Mouse (Mus musculus) spleen, adult 2 months (tissue): Measurements from ENCODE around the gene Arhgap10. TPM values are rescaled to one million over a fixed set of nuclear protein-coding genes. Genes with fewer than 3 reads are reported as not detected.

Experiments used
- DNase-seq, 2 experiments: peaks; one replicate each; pipeline versions ENCODE4 v3.0.0 to v3.0.0-alpha.2; 2012 to 2021; ENCODE audit warnings: low spot score in 2 of 2, low read depth in 1 of 2
- H3K27ac ChIP-seq: fragments of 200-500 bp; 2 replicates; pipeline ENCODE4 v1.5.1; 2012; ENCODE audit warnings: low read length, inconsistent platforms; ENCODE audit not compliant: insufficient read depth
- H3K27me3 ChIP-seq: fragments of 200-500 bp; 2 replicates; pipeline ENCODE4 v1.6.1; 2012; ENCODE audit warnings: mild to moderate bottlenecking, moderate library complexity, low read length, inconsistent platforms; ENCODE audit not compliant: control insufficient read depth, insufficient read depth
- H3K36me3 ChIP-seq: fragments of 200-500 bp; 2 replicates; pipeline ENCODE4 v1.6.1; 2012; ENCODE audit warnings: mild to moderate bottlenecking, low read length, inconsistent platforms; ENCODE audit not compliant: control insufficient read depth, insufficient read depth
- H3K4me1 ChIP-seq: fragments of 200-500 bp; 2 replicates; pipeline ENCODE4 v1.6.1; 2011; ENCODE audit warnings: inconsistent platforms; ENCODE audit not compliant: control insufficient read depth, insufficient read depth, insufficient read length
- H3K4me3 ChIP-seq: fragments of 200-500 bp; 2 replicates; pipeline ENCODE4 v1.5.1; 2011; ENCODE audit warnings: mild to moderate bottlenecking, inconsistent platforms; ENCODE audit not compliant: insufficient read depth, insufficient read length; ENCODE audit errors: extremely low read depth
- CTCF ChIP-seq: fragments of 200-500 bp; IDR thresholded peaks from 2 replicates; pipeline ENCODE4 v1.5.1; 2011; ENCODE audit warnings: mild to moderate bottlenecking, inconsistent platforms; ENCODE audit not compliant: insufficient read depth, insufficient read length, insufficient replicate concordance; ENCODE audit errors: extremely low read depth
- POLR2A ChIP-seq: fragments of 200-500 bp; IDR thresholded peaks from 2 replicates; pipeline ENCODE4 v1.6.1; 2011; ENCODE audit warnings: low read depth, low read length, inconsistent platforms
- WGBS: fragments of 180-500 bp; shearing (Covaris S2); methylation state at CpG from one replicate; pipeline ENCODE4 v1.1.7; 2018; 5-methylcytosine and 5-hydroxymethylcytosine counted together
- polyA plus RNA-seq: library from polyadenylated mRNA; depleted of rRNA; stranded (reverse); fragments of >200 nt; gene quantifications from 2 replicates; pipeline ENCODE4 v1.2.3, GENCODE M21; 2012

Gene Arhgap10
- polyA plus RNA-seq, 1 experiment = 4.3 TPM

DNA sequence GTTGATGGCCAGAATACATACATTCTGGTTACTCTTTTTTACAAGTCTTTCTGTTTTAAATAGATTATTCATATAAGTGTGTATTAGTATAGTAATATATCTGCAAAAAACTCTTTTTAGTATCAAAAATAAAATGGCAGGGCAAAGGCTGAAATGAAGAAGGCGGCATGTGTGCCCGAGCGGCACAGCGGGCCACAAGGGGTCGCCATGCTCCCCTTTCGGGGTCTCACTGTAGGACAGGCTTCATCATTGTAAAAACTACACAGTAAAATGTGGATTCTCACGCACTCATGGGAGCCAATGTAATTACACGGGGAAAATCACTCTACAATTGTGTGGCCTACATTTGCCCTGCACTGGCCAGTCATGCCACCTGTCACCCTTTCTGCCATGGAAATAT, 160.6 kb downstream of the Arhgap10 start:
- Histone ChIP-seq H3K27me3 (no peaks in the 10 kb centered on the region), H3K4me1 (no peaks in the 10 kb centered on the region), H3K36me3 (no peaks in the 10 kb centered on the region), H3K27ac (no peak overlapping the region), H3K4me3 (no peak overlapping the region)
- no peak for DNase-seq
- 93% methylated on average over 8 of the region's 8 CpGs for WGBS
- TF ChIP-seq POLR2A (no peak), CTCF (no peak)

DNA sequence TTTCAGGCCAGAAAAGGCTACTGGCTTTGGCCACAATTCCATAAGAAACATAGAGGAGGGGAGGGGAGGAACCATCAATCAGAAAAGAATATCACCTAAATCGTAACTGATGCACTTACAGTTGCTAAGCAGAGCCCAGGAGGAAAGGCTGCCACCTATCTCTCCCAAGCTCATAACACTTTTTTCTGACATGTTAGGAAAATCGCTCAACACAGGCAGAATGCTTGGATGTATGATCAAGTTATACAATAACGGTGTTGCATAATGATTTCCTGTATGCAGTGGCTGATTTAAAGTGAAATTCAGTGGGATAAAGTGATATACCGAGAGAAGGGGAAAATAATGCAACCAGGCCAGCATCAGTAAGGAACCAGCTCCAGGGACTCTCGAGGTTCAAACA, 162.4 kb downstream of the Arhgap10 start:
- H3K4me1 ChIP-seq = no peaks in the 10 kb centered on the region
- H3K36me3 ChIP-seq = no peaks in the 10 kb centered on the region
- DNase-seq = no peak
- no peaks in the 10 kb centered on the region for H3K27me3 ChIP-seq
- no peak for TF ChIP-seq CTCF
- TF ChIP-seq POLR2A = no peak
- no peak overlapping the region for H3K4me3 ChIP-seq
- 91% methylated on average over 5 of the region's 5 CpGs for WGBS
- H3K27ac ChIP-seq = no peak overlapping the region

DNA sequence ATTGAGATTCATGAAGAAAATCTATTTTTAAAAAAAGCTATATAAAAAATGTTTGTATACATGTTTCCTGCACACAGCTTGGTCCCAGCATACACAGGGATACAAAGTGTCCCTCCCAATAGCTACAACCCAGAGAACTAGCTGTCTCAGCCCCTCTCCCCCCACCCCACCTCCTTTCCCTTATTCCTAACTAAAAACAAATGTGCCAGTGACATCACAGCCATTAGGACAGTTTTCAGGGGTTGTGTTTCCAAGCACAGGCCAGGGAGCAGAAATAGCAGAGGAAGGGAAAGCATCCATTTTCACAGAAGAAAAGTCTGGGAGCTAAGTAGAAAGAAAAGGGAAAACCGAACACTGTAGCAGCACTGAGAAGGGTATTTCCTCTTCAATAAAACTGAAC, 163.6 kb downstream of the Arhgap10 start:
- DNase-seq = no peak
- WGBS = 91% methylated on average over 1 of the region's 1 CpGs
- Histone ChIP-seq H3K27ac (no peak overlapping the region), H3K27me3 (no peaks in the 10 kb centered on the region), H3K4me1 (no peaks in the 10 kb centered on the region), H3K36me3 (no peaks in the 10 kb centered on the region), H3K4me3 (no peak overlapping the region)
- no peak for TF ChIP-seq POLR2A
- no peak for TF ChIP-seq CTCF

DNA sequence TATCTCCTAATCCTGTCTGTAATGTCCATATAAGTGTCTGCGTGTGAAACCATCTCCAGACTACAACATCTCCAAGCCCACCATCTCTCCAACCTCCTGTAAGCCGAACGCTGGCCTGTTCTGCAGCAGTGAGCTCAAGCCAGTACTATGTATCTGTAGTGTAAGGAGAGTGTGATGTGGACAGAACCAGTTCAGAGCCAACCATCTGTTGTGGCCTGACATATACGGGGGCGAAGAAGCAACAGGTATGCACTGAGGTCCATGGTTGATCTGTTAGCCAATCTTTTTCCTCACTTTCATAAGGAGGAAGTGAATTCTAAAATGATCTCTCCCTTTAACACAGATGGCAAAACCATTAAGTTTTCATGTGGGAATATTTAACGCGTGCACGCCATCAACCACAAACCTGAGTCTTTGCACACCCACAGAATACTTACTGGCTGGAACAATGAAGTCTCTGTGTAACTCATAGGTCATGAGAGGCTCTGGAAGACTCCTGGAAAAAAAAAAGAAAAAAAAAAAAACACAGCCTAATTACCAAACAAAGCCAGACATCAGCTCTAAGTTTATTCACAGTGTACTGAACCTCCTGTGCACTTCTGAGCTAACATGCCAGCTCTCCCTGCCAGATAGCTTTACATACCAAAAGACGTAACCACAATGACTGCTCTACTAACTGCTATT, 166.4 kb downstream of the Arhgap10 start:
- H3K4me1 ChIP-seq = no peaks in the 10 kb centered on the region
- no peaks in the 10 kb centered on the region for H3K27me3 ChIP-seq
- DNase-seq = no peak
- H3K4me3 ChIP-seq = no peak overlapping the region
- TF ChIP-seq POLR2A (no peak), CTCF (no peak)
- WGBS = 85% methylated on average over 9 of the region's 9 CpGs
- no peaks in the 10 kb centered on the region for H3K36me3 ChIP-seq
- no peak overlapping the region for H3K27ac ChIP-seq

DNA sequence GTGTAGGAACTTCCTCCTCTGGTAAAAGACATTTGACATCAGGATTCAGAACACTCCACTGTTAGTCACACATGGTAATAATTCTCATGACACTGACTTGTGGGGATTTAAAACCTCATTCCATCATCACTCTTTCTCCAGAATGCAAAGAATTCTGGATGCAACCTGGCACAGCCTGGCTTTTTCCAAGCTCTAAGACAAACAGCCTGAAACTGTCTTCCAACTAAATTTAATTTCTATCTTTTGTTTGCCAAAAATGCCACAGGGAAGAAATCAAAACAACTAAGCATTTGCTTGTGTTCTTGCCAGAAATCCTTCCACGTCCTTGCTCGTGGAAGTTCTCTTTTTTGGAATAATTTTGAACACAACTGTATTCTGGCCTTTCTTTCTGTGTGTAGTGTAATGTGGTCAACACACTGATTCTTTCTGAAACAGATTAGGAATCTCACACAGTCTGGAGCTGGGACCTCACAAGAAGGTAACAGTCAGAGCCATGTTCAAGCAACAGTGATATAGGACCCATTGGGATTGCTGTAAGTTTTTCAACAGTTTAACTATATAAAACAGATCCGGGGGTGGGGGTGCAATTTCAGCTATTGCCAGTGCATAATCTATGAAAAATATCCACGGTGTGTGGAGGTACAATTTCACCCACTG, 167.5 kb downstream of the Arhgap10 start:
- Histone ChIP-seq H3K36me3 (no peaks in the 10 kb centered on the region), H3K4me1 (no peaks in the 10 kb centered on the region), H3K4me3 (no peak overlapping the region), H3K27ac (no peak overlapping the region), H3K27me3 (no peaks in the 10 kb centered on the region)
- 91% methylated on average over 4 of the region's 4 CpGs for WGBS
- TF ChIP-seq POLR2A = no peak
- TF ChIP-seq CTCF = no peak
- no peak for DNase-seq

DNA sequence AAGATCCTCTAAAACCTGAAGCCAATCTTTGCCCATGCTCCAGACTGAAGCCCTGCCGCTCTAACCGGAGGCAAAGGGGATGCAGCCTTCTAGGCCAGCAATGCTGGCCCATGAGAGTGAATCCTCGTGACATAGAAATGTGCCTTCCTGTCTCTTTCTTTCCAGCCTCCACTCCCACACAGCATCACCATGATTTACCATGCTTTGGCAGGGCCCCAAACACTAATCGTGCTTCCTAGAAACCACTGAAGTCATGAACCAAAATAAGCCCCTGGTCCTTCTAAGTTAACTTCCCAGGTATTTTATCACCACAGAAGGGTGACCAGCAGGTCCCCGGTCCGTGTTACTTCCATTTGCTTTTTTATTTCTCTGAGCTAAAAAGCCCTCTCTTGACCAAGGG, 173.8 kb downstream of the Arhgap10 start:
- no peaks in the 10 kb centered on the region for H3K27me3 ChIP-seq
- no peak for DNase-seq
- no peak overlapping the region for H3K4me3 ChIP-seq
- H3K4me1 ChIP-seq = no peaks in the 10 kb centered on the region
- no peak for TF ChIP-seq POLR2A
- TF ChIP-seq CTCF = no peak
- 91% methylated on average over 6 of the region's 6 CpGs for WGBS
- H3K27ac ChIP-seq = no peak overlapping the region
- no peaks in the 10 kb centered on the region for H3K36me3 ChIP-seq

DNA sequence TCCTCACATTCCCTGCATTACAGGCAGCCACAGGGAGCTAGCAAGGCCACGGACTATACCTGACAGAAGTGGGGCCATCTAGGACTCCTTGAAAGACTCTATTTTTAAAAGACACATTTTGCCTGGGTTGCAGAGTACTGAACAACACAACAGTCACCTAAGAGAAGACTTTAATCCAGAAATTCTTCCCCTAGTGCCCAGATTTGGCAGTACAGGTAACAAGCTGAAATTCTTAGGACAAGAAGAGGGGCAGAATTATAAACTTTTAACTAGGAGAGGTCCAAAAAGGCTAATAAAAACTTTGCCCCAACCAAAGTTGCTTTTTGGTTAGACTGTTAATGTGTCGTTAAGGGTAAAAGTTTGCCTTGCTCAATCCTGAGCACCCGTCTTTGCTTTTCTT, 174.4 kb downstream of the Arhgap10 start:
- no peaks in the 10 kb centered on the region for H3K27me3 ChIP-seq
- H3K4me1 ChIP-seq = no peaks in the 10 kb centered on the region
- TF ChIP-seq CTCF (no peak), POLR2A (no peak)
- no peak for DNase-seq
- H3K36me3 ChIP-seq = no peaks in the 10 kb centered on the region
- H3K4me3 ChIP-seq = no peak overlapping the region
- WGBS = 93% methylated on average over 3 of the region's 3 CpGs
- no peak overlapping the region for H3K27ac ChIP-seq
